Mouse (Mus musculus) common myeloid progenitor, adult 5-6 weeks (primary cell): ENCODE results near the gene Rsbn1. TPM values are rescaled to one million over a fixed set of nuclear protein-coding genes. Genes with fewer than 3 reads are reported as not detected.

Source experiments
- total RNA-seq: library from RNA; stranded (forward); fragments of 200-1000, 187-1606 nt; gene quantifications from 2 replicates; pipeline ENCODE4 v1.2.3, GENCODE M21; 2017

Rsbn1 gene
- total RNA-seq, 1 experiment from 2014 or later = 45.7 TPM

Other genes with a start within 250 kb of the Rsbn1 start
- gene Olfml3, start 176.1 kb upstream of the Rsbn1 start, total RNA-seq = 0.15 and 0.73 TPM in 2 replicates
- gene Gm10964, start 174.8 kb upstream of the Rsbn1 start, total RNA-seq = not detected in 2 replicates
- 75.4 and 87.3 TPM in 2 replicates for gene Hipk1, start 122.6 kb upstream of the Rsbn1 start, total RNA-seq
- 14.7 and 17.2 TPM in 2 replicates for gene Dclre1b, start 104.7 kb upstream of the Rsbn1 start, total RNA-seq
- gene Ap4b1, start 104.6 kb upstream of the Rsbn1 start, total RNA-seq = 15.3 and 17.7 TPM in 2 replicates
- not detected in 2 replicates for gene Gm43064, start 104.5 kb upstream of the Rsbn1 start, total RNA-seq
- gene Bcl2l15, start 81.5 kb upstream of the Rsbn1 start, total RNA-seq = 0.39 and 4.5 TPM in 2 replicates
- 27.9 and 35.2 TPM in 2 replicates for gene Ptpn22, start 54.3 kb upstream of the Rsbn1 start, total RNA-seq
- 33.9 and 39.8 TPM in 2 replicates for gene Phtf1, start 54.0 kb downstream of the Rsbn1 start, total RNA-seq